Mouse (Mus musculus) E14TG2a.4 (cell line): ENCODE results near the gene Ebf1.

Experiments
- CTCF ChIP-seq: conservative IDR thresholded peaks from 2 replicates; pipeline ENCODE4 v1.5.1; 2014; ENCODE audit warnings: low read length
- NANOG ChIP-seq: IDR thresholded peaks from 2 replicates; pipeline ENCODE4 v1.6.1; 2014; ENCODE audit warnings: borderline replicate concordance, low read length, mixed read lengths

- TF ChIP-seq CTCF (no peak), NANOG (no peak)
These were observed 132.2 kb downstream of the Ebf1 start for GRCm38 (mm10) chr11:44749309-44749708.
